In the genomic region with DNA sequence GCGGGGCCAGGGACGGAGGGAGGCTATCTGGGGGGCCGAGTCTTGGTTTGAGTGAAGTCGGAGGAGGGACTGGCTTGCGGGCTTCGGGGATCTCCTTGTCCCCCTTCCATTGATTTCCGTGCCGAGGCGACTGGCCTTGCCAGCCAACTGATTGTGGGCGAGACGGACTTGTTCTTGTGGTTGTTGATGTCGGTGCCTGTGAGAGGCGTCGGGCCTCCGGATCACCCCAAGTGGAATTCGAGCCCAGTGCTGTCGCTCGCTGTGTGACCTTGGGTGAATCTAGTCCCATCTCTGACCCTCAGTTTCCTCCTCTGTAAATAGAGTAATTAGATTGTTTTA, we compare ENCODE assay signal across 8 mouse cellular contexts. TPM values are rescaled to one million over a fixed set of nuclear protein-coding genes. Genes with fewer than 3 reads are reported as not detected.
DNase-seq lines count a peak whose midpoint lies in the region; ATAC-seq and TF ChIP-seq lines count a peak whose summit lies in the region.

No protein-coding gene starts in this region.

- H3K27ac ChIP-seq in testis, adult 2 months (ENCODE audit: control insufficient read depth, insufficient read depth, low read depth, low read length) = peak overlapping the region; percentile 89
- peak overlapping the region; percentile 79 for H3K27ac ChIP-seq in limb, embryonic 13.5 days
- H3K27ac ChIP-seq in small intestine, adult 2 months (ENCODE audit: insufficient read depth, low read depth, low read length) = peak overlapping the region; percentile 59; the same call in 1 of the 2 replicates

- no peak; the same call in 1 of the 2 replicates for ATAC-seq in limb, embryonic 13.5 days (ENCODE audit: low FRiP score, low read depth)

- H3K36me3 ChIP-seq in testis, adult 2 months (ENCODE audit: control insufficient read depth, insufficient read depth, low read length) = peaks cover 1% of the 10 kb centered on the region
- peaks cover 30% of the 10 kb centered on the region for H3K36me3 ChIP-seq in limb, embryonic 13.5 days
- H3K36me3 ChIP-seq in small intestine, adult 2 months (ENCODE audit: control insufficient read depth, insufficient read depth, low read length) = peaks cover 10% of the 10 kb centered on the region; the same call in 1 of the 2 replicates

- no peak for TF ChIP-seq CTCF in testis, adult 2 months (IDR thresholded peaks at IDR 0.05; ENCODE audit: control insufficient read depth, insufficient read depth, insufficient replicate concordance, low read depth, low read length)
- no peak for TF ChIP-seq CTCF in small intestine, adult 2 months (IDR thresholded peaks at IDR 0.05; ENCODE audit: extremely low read depth, insufficient read length, insufficient replicate concordance, low read depth, low read length)

- no peak for TF ChIP-seq POLR2A in testis, adult 2 months (IDR thresholded peaks at IDR 0.05; ENCODE audit: control insufficient read depth, low read depth, low read length)
- TF ChIP-seq POLR2A in small intestine, adult 2 months (IDR thresholded peaks at IDR 0.05; ENCODE audit: low read depth, low read length) = no peak

- H3K27me3 ChIP-seq in testis, adult 2 months (ENCODE audit: control insufficient read depth, insufficient read depth, low read length) = no peaks in the 10 kb centered on the region
- H3K27me3 ChIP-seq in limb, embryonic 13.5 days = no peaks in the 10 kb centered on the region
- H3K27me3 ChIP-seq in small intestine, adult 2 months (ENCODE audit: control insufficient read depth, insufficient read depth, low read length) = no peaks in the 10 kb centered on the region

- peak overlapping the region; percentile 94 for H3K4me2 ChIP-seq in limb, embryonic 13.5 days (replicated peaks)

- WGBS in limb, embryonic 13.5 days = 0% methylated on average over 18 of the region's 18 CpGs
- under 1% methylated on average over 18 of the region's 18 CpGs for WGBS in small intestine, adult 2 months

- H3K9me3 ChIP-seq in limb, embryonic 13.5 days = no peaks in the 10 kb centered on the region

- H3K4me3 ChIP-seq in testis, adult 2 months (ENCODE audit: control insufficient read depth, low read depth, low read length) = peak overlapping the region; percentile 98
- H3K4me3 ChIP-seq in limb, embryonic 13.5 days = peak overlapping the region; percentile 91
- H3K4me3 ChIP-seq in small intestine, adult 2 months (ENCODE audit: low read depth, low read length) = peak overlapping the region; percentile 69

- H3K9ac ChIP-seq in limb, embryonic 13.5 days = peak overlapping the region; percentile 95

- DNase-seq in gastrocnemius, adult 18-20 months (ENCODE audit: low spot score) = peak; percentile 28
- no peak for DNase-seq in gastrocnemius, adult 8-10 months (ENCODE audit: low spot score in 2 of 2)
- DNase-seq in testis, postnatal 14 days (ENCODE audit: low spot score) = no peak
- no peak for DNase-seq in T-cell, adult 2 months (ENCODE audit: low spot score)
- no peak for DNase-seq in thymus, postnatal 14 days

- peaks cover 10% of the 10 kb centered on the region for H3K4me1 ChIP-seq in testis, adult 2 months (ENCODE audit: control insufficient read depth, insufficient read depth, low read length)
- H3K4me1 ChIP-seq in limb, embryonic 13.5 days = peaks cover 43% of the 10 kb centered on the region
- H3K4me1 ChIP-seq in small intestine, adult 2 months (ENCODE audit: control insufficient read depth, insufficient read depth, insufficient read length, low read length) = peaks cover 14% of the 10 kb centered on the region

RNA-seq across cellular contexts. Expression of gene Ube3b, which starts 0.6 kb away (rescaled TPM):
- 100 to 1,000 TPM; 108 to 115 TPM for total RNA-seq in gastrocnemius, adult 18-20 months (2021)
- 100 to 1,000 TPM; 129 to 147 (median 134) TPM for total RNA-seq in gastrocnemius, adult 8-10 months (2022)
- 128 and 142 TPM in 2 replicates for polyA plus RNA-seq in testis, adult 2 months (2012; rRNA removed)
- 42.1 and 46.0 TPM in 2 replicates for polyA plus RNA-seq in limb, embryonic 13.5 days (2015; fragmentation: Nextera tagmentation; extraction: Ambion mirVana)
- 36.6 and 76.1 TPM in 2 replicates for polyA plus RNA-seq in small intestine, adult 2 months (2012; rRNA removed)

RNA-seq across cellular contexts. Expression of gene Kctd10, which starts 0.7 kb away (rescaled TPM):
- total RNA-seq in gastrocnemius, adult 18-20 months (2021) = 10 to 100 TPM; 15.2 to 21.4 TPM
- 10 to 100 TPM; 10.2 to 16.6 (median 14.2) TPM for total RNA-seq in gastrocnemius, adult 8-10 months (2022)
- 48.4 and 54.6 TPM in 2 replicates for polyA plus RNA-seq in testis, adult 2 months (2012; rRNA removed)
- 87.3 and 90.6 TPM in 2 replicates for polyA plus RNA-seq in limb, embryonic 13.5 days (2015; fragmentation: Nextera tagmentation; extraction: Ambion mirVana)
- polyA plus RNA-seq in small intestine, adult 2 months (2012; rRNA removed) = 47.1 and 80.2 TPM in 2 replicates
